Mouse (Mus musculus) limb, embryonic 11.5 days (tissue): ENCODE results near the gene Ank. TPM values are rescaled to one million over a fixed set of nuclear protein-coding genes. Genes with fewer than 3 reads are reported as not detected.

ENCODE experiments used
- ATAC-seq: fragments of 200-750 bp; cut with Nextera tagmentation; 2 replicates; pipeline ENCODE4 v1.8.0; 2017; ENCODE audit warnings: low read depth; ENCODE audit not compliant: insufficient number of reproducible peaks, low FRiP score, low TSS enrichment
- DNase-seq: peaks from one replicate; pipeline ENCODE4 v3.0.0-alpha.2; 2015; ENCODE audit warnings: low spot score
- H3K27ac ChIP-seq: fragments of 300-500 bp; sonication (generic); replicated peaks from 2 replicates; pipeline ENCODE4 v1.5.1; 2014; ENCODE audit warnings: low read depth, mild to moderate bottlenecking, low read length
- H3K27me3 ChIP-seq: fragments of 300-500 bp; sonication (generic); 2 replicates; pipeline ENCODE4 v1.6.1; 2014; ENCODE audit warnings: mild to moderate bottlenecking, low read length, mixed read lengths; ENCODE audit not compliant: control insufficient read depth, insufficient read depth
- H3K36me3 ChIP-seq: fragments of 300-500 bp; sonication (generic); 2 replicates; pipeline ENCODE4 v1.6.1; 2014; ENCODE audit warnings: mild to moderate bottlenecking, low read length, moderate library complexity, mixed read lengths; ENCODE audit not compliant: control insufficient read depth, insufficient read depth
- H3K4me1 ChIP-seq: fragments of 300-500 bp; sonication (generic); 2 replicates; pipeline ENCODE4 v1.6.1; 2014; ENCODE audit warnings: low read length, mixed read lengths; ENCODE audit not compliant: control insufficient read depth, insufficient read depth
- H3K4me2 ChIP-seq: fragments of 300-500 bp; sonication (generic); 2 replicates; pipeline ENCODE4 v1.6.1; 2014; ENCODE audit warnings: low read depth, mild to moderate bottlenecking, moderate library complexity; ENCODE audit not compliant: severe bottlenecking
- H3K4me3 ChIP-seq: fragments of 300-500 bp; sonication (generic); 2 replicates; pipeline ENCODE4 v1.5.1; 2014; ENCODE audit warnings: low read depth, low read length
- H3K9ac ChIP-seq: fragments of 300-500 bp; sonication (generic); 2 replicates; pipeline ENCODE4 v1.6.1; 2014; ENCODE audit warnings: mild to moderate bottlenecking, low read length
- H3K9me3 ChIP-seq: fragments of 300-500 bp; sonication (generic); 2 replicates; pipeline ENCODE4 v1.6.1; 2016; ENCODE audit warnings: low read length; ENCODE audit not compliant: control insufficient read depth
- WGBS: fragments of 180-500 bp; shearing (Covaris S2); extraction: QIAGEN DNeasy Blood & Tissue Kit; methylation state at CpG from one replicate; pipeline ENCODE4 v1.1.7; 2014; 5-methylcytosine and 5-hydroxymethylcytosine counted together
- polyA plus RNA-seq: library from polyadenylated mRNA; unstranded; fragments of >200 nt; fragmentation: Nextera tagmentation; extraction: Ambion mirVana; gene quantifications from 2 replicates; pipeline ENCODE4 v1.2.1, GENCODE M21; 2014

Ank gene
- polyA plus RNA-seq, 1 experiment from 2014 or later: 2.9 TPM

DNA sequence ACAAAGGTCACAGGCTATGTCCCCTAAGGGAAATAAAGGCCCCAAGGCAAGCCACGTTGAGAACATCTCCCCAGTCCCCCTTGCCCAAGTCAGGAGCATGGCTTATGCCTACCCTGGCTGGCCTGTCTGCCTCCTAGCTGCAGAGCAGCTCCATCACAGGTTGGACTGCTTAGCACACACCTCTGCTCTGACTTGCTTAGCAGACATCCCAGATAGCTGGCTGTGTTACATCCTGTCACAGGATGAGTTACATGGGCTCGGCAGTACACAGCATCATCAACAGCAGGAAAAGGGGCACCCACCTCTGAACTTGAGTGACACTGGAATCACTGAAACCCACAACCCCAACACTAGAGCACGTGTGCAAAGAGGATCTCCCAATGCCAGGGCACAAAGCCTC lies 138.8 kb downstream of the Ank start:
- Histone ChIP-seq H3K4me3 (no peak overlapping the region), H3K4me1 (no peaks in the 10 kb centered on the region), H3K4me2 (no peak overlapping the region), H3K36me3 (no peaks in the 10 kb centered on the region), H3K9ac (no peak overlapping the region), H3K27ac (no peak overlapping the region), H3K27me3 (no peaks in the 10 kb centered on the region), H3K9me3 (no peaks in the 10 kb centered on the region)
- WGBS: 75% methylated on average over 3 of the region's 3 CpGs
- DNase-seq (no peak), ATAC-seq (no peak)

DNA sequence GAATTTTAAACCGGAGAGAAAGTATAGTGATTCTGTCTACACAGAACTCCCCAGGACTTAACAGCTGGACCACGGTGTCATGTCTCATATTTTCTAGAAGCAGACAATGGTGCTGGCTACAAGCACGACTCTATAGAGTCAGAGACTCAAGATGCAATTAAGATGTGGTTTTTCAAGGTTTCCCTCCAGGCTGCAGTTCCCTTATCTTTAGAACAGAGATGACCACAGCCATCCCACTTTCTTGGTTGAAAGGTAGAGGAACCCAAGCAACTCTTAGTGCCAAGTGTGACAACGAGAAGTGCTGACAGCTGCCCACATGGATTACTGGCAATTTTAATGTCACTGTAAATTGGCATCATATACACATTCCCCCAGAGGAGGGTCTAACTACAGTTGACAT lies 143.1 kb downstream of the Ank start:
- no peaks in the 10 kb centered on the region for H3K9me3 ChIP-seq
- H3K27me3 ChIP-seq: no peaks in the 10 kb centered on the region
- H3K4me1 ChIP-seq: no peaks in the 10 kb centered on the region
- peaks cover 7% of the 10 kb centered on the region for H3K36me3 ChIP-seq
- no peak for DNase-seq
- no peak for ATAC-seq
- no peak overlapping the region for H3K9ac ChIP-seq
- H3K4me2 ChIP-seq: no peak overlapping the region; the same call in 1 of the 2 replicates
- H3K27ac ChIP-seq: no peak overlapping the region
- H3K4me3 ChIP-seq: no peak overlapping the region
- 76% methylated on average over 4 of the region's 4 CpGs for WGBS

DNA sequence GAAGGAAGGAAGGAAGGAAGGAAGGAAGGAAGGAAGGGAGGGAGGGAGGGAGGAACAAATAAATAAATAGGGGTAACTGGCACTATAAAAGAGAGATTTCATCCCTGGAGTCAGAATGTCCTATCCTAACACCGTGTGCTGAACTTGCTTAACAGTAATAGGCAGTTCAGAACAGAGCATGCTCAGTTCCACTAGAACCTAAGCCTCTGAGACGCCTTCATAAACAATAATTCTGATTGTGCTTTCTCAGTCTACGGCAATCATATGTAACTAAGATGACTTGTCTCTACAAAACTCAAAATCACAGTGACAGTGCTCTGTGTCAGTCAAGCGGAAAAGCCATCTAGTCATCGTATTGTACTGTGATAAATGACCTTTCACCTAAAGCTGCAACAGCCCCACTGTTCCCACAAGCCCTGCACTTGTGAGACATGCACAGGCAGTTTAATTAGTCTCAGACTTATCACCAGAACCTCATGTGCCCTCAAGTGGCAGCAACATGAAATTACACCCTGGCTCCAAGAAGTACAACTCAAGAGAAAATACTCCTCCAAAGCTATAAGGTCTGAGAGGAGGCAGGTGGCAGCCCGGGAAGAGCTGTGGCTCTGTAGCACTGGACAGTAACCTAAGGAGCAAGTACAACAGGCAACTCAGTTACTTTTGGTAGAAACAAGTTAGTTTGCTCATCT lies 146.2 kb downstream of the Ank start:
- WGBS: 65% methylated on average over 6 of the region's 6 CpGs
- DNase-seq (peak; percentile 67), ATAC-seq (no peak)
- H3K36me3 ChIP-seq: peaks cover 7% of the 10 kb centered on the region
- no peaks in the 10 kb centered on the region for H3K9me3 ChIP-seq
- H3K27ac ChIP-seq: no peak overlapping the region
- no peak overlapping the region for H3K4me2 ChIP-seq
- H3K27me3 ChIP-seq: no peaks in the 10 kb centered on the region
- no peak overlapping the region for H3K4me3 ChIP-seq
- H3K9ac ChIP-seq: no peak overlapping the region
- no peaks in the 10 kb centered on the region for H3K4me1 ChIP-seq

- H3K4me1 ChIP-seq: no peaks in the 10 kb centered on the region
- H3K9ac ChIP-seq: no peak overlapping the region
- no peak overlapping the region for H3K27ac ChIP-seq
- no peaks in the 10 kb centered on the region for H3K9me3 ChIP-seq
- H3K4me2 ChIP-seq: no peak overlapping the region
- DNase-seq: no peak
- H3K36me3 ChIP-seq: peaks cover 7% of the 10 kb centered on the region
- no peaks in the 10 kb centered on the region for H3K27me3 ChIP-seq
- no peak for ATAC-seq
- over 99% methylated on average over 4 of the region's 4 CpGs for WGBS
- no peak overlapping the region for H3K4me3 ChIP-seq
Observed at GRCm38 (mm10) chr15:27613255-27613654, 146.8 kb downstream of the Ank start.

- ATAC-seq: no peak
- no peak overlapping the region for H3K4me2 ChIP-seq
- no peak overlapping the region for H3K27ac ChIP-seq
- no peak for DNase-seq
- 87% methylated on average over 4 of the region's 4 CpGs for WGBS
- peaks cover 4% of the 10 kb centered on the region; the same call in 1 of the 2 replicates for H3K36me3 ChIP-seq
- H3K9me3 ChIP-seq: no peaks in the 10 kb centered on the region
- no peak overlapping the region for H3K4me3 ChIP-seq
- H3K9ac ChIP-seq: no peak overlapping the region
- no peaks in the 10 kb centered on the region for H3K4me1 ChIP-seq
- H3K27me3 ChIP-seq: no peaks in the 10 kb centered on the region
Observed at GRCm38 (mm10) chr15:27616159-27616558, 149.7 kb downstream of the Ank start.

- DNase-seq (no peak), ATAC-seq (no peak)
- H3K4me3 ChIP-seq: no peak overlapping the region
- H3K9me3 ChIP-seq: no peaks in the 10 kb centered on the region
- H3K36me3 ChIP-seq: no peaks in the 10 kb centered on the region
- no peak overlapping the region for H3K27ac ChIP-seq
- no peak overlapping the region for H3K4me2 ChIP-seq
- no peak overlapping the region for H3K9ac ChIP-seq
- 86% methylated on average over 3 of the region's 3 CpGs for WGBS
- no peaks in the 10 kb centered on the region for H3K27me3 ChIP-seq
- H3K4me1 ChIP-seq: no peaks in the 10 kb centered on the region
Observed at GRCm38 (mm10) chr15:27617227-27617626, 150.8 kb downstream of the Ank start.

- no peaks in the 10 kb centered on the region for H3K27me3 ChIP-seq
- no peak overlapping the region for H3K9ac ChIP-seq
- H3K9me3 ChIP-seq: no peaks in the 10 kb centered on the region
- no peak overlapping the region for H3K27ac ChIP-seq
- no peak overlapping the region for H3K4me3 ChIP-seq
- H3K4me1 ChIP-seq: no peaks in the 10 kb centered on the region
- ATAC-seq (no peak), DNase-seq (no peak)
- no peaks in the 10 kb centered on the region for H3K36me3 ChIP-seq
- no peak overlapping the region for H3K4me2 ChIP-seq
- 83% methylated on average over 6 of the region's 6 CpGs for WGBS
Observed at GRCm38 (mm10) chr15:27618778-27619533, 152.5 kb downstream of the Ank start.

GRCm38 (mm10) chr15:27619683-27620082 lies 153.2 kb downstream of the Ank start:
- WGBS: 73% methylated on average over 3 of the region's 3 CpGs
- DNase-seq (no peak), ATAC-seq (no peak)
- Histone ChIP-seq H3K4me3 (no peak overlapping the region), H3K36me3 (no peaks in the 10 kb centered on the region), H3K4me2 (no peak overlapping the region), H3K27me3 (no peaks in the 10 kb centered on the region), H3K4me1 (no peaks in the 10 kb centered on the region), H3K9ac (no peak overlapping the region), H3K27ac (no peak overlapping the region), H3K9me3 (no peaks in the 10 kb centered on the region)
